Mouse (Mus musculus) stomach, embryonic 15.5 days (tissue): ENCODE results near the gene Slc25a4. TPM values are rescaled to one million over a fixed set of nuclear protein-coding genes. Genes with fewer than 3 reads are reported as not detected.
A peak's percentile ranks its signal among the peaks of the same experiment; 100 is the strongest.

ENCODE experiments used
- ATAC-seq: fragments of 200-750 bp; cut with Nextera tagmentation; 2 replicates; pipeline ENCODE4 v1.8.0; 2017; ENCODE audit warnings: low read depth, moderate number of reproducible peaks, moderate TSS enrichment; ENCODE audit not compliant: insufficient read depth, low FRiP score
- H3K27ac ChIP-seq: fragments of 300-500 bp; sonication (generic); 2 replicates; pipeline ENCODE4 v1.5.1; 2015; ENCODE audit warnings: mild to moderate bottlenecking, inconsistent platforms
- H3K27me3 ChIP-seq: fragments of 300-500 bp; sonication (generic); replicated peaks from 2 replicates; pipeline ENCODE4 v1.6.1; 2015; ENCODE audit warnings: inconsistent platforms
- H3K36me3 ChIP-seq: fragments of 300-500 bp; sonication (generic); 2 replicates; pipeline ENCODE4 v1.6.1; 2015; ENCODE audit warnings: inconsistent platforms
- H3K4me1 ChIP-seq: fragments of 300-500 bp; sonication (generic); 2 replicates; pipeline ENCODE4 v1.6.1; 2015; ENCODE audit warnings: inconsistent platforms
- H3K4me2 ChIP-seq: fragments of 300-500 bp; sonication (generic); 2 replicates; pipeline ENCODE4 v1.6.1; 2015; ENCODE audit warnings: mild to moderate bottlenecking, inconsistent platforms
- H3K4me3 ChIP-seq: fragments of 300-500 bp; sonication (generic); replicated peaks from 2 replicates; pipeline ENCODE4 v1.5.1; 2015; ENCODE audit warnings: inconsistent platforms
- H3K9ac ChIP-seq: fragments of 300-500 bp; sonication (generic); 2 replicates; pipeline ENCODE4 v1.6.1; 2015; ENCODE audit warnings: inconsistent platforms
- H3K9me3 ChIP-seq: fragments of 300-500 bp; sonication (generic); 2 replicates; pipeline ENCODE4 v1.6.1; 2016; ENCODE audit warnings: inconsistent platforms
- WGBS: fragments of 180-500 bp; shearing (Covaris S2); methylation state at CpG from one replicate; pipeline ENCODE4 v1.1.7; 2015; 5-methylcytosine and 5-hydroxymethylcytosine counted together
- polyA plus RNA-seq: library from polyadenylated mRNA; unstranded; fragments of >200 nt; fragmentation: Nextera tagmentation; extraction: Ambion mirVana; gene quantifications from 2 replicates; pipeline ENCODE4 v1.2.1, GENCODE M21; 2015

Slc25a4 gene
- polyA plus RNA-seq, 1 experiment from 2014 or later: 404 TPM

GRCm38 (mm10) chr8:46226622-46227021 lies 15.5 kb upstream of the Slc25a4 start:
- no peaks in the 10 kb centered on the region for H3K9me3 ChIP-seq
- H3K36me3 ChIP-seq: no peaks in the 10 kb centered on the region
- H3K27ac ChIP-seq: no peak overlapping the region
- H3K4me1 ChIP-seq: no peaks in the 10 kb centered on the region
- H3K4me3 ChIP-seq: no peak overlapping the region
- WGBS: 63% methylated on average over 5 of the region's 5 CpGs
- no peak overlapping the region for H3K4me2 ChIP-seq
- H3K27me3 ChIP-seq: no peaks in the 10 kb centered on the region
- no peak for ATAC-seq
- H3K9ac ChIP-seq: no peak overlapping the region

DNA sequence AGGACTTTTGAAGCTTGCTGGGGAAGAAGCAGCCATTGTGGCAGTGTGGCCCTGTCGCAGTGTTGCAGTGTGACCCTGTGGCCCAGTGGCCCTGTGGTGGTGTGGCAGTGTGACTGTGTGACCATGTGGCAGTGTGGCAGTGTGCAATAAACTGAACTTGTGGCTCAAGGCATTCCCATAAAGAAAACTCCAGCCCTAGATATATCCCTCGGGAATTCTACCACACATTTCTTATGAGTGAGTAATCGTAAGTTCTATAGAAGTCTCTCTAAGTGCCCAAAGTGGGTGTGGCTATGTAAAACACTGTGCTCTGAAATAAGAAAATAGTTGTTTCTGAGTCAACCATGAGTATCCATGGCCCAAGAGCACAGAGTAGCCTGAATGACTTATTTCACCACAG lies 14.4 kb upstream of the Slc25a4 start:
- Histone ChIP-seq H3K9me3 (no peaks in the 10 kb centered on the region), H3K4me2 (no peak overlapping the region), H3K9ac (no peak overlapping the region), H3K27ac (no peak overlapping the region), H3K36me3 (no peaks in the 10 kb centered on the region), H3K4me1 (no peaks in the 10 kb centered on the region), H3K27me3 (no peaks in the 10 kb centered on the region), H3K4me3 (no peak overlapping the region)
- 64% methylated on average over 3 of the region's 3 CpGs for WGBS
- no peak for ATAC-seq

GRCm38 (mm10) chr8:46220566-46220965 lies 9.5 kb upstream of the Slc25a4 start:
- ATAC-seq: no peak
- Histone ChIP-seq H3K4me1 (peaks cover 3% of the 10 kb centered on the region; the same call in 1 of the 2 replicates), H3K4me2 (no peak overlapping the region), H3K36me3 (no peaks in the 10 kb centered on the region), H3K27me3 (no peaks in the 10 kb centered on the region), H3K27ac (no peak overlapping the region), H3K9ac (no peak overlapping the region), H3K9me3 (no peaks in the 10 kb centered on the region), H3K4me3 (no peak overlapping the region)
- WGBS: 79% methylated on average over 3 of the region's 3 CpGs

- peak overlapping the region; percentile 22; the same call in 1 of the 2 replicates for H3K9ac ChIP-seq
- H3K9me3 ChIP-seq: no peaks in the 10 kb centered on the region
- H3K4me3 ChIP-seq: peak overlapping the region; percentile 39
- H3K4me2 ChIP-seq: peak overlapping the region; percentile 69
- H3K36me3 ChIP-seq: no peaks in the 10 kb centered on the region
- no peak overlapping the region for H3K27ac ChIP-seq
- WGBS: 2% methylated on average over 14 of the region's 14 CpGs
- peaks cover 3% of the 10 kb centered on the region; the same call in 1 of the 2 replicates for H3K4me1 ChIP-seq
- H3K27me3 ChIP-seq: no peaks in the 10 kb centered on the region
- peak; percentile 77; the same call in 1 of the 2 replicates for ATAC-seq
Measured at GRCm38 (mm10) chr8:46216838-46217237, 5.8 kb upstream of the Slc25a4 start.

GRCm38 (mm10) chr8:46213971-46214480 lies 2.9 kb upstream of the Slc25a4 start:
- Histone ChIP-seq H3K27me3 (no peaks in the 10 kb centered on the region), H3K27ac (no peak overlapping the region), H3K4me1 (peaks cover 13% of the 10 kb centered on the region), H3K9me3 (no peaks in the 10 kb centered on the region), H3K4me2 (no peak overlapping the region), H3K9ac (no peak overlapping the region), H3K36me3 (no peaks in the 10 kb centered on the region), H3K4me3 (no peak overlapping the region)
- no peak for ATAC-seq
- 72% methylated on average over 2 of the region's 2 CpGs for WGBS

DNA sequence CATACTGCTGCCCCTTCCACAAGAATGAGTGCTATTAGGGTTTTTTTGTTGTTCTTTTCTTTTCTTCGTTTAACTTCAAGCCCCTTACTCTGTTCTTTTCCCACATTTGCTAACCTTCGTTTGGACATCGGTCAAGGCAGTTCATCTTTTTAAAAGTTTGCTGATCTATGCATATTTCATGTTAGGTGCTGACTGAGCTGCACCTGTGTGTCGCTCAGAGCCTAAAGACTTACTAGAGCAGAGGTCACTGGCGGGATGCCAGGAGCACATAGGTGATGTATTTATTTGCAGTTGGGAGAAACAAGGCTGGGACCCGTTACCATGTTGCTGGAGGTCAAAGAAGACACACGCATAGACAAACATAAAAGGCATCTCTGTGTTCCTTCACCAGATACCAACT lies 1.1 kb upstream of the Slc25a4 start:
- no peak overlapping the region for H3K4me2 ChIP-seq
- 51% methylated on average over 7 of the region's 7 CpGs for WGBS

DNA sequence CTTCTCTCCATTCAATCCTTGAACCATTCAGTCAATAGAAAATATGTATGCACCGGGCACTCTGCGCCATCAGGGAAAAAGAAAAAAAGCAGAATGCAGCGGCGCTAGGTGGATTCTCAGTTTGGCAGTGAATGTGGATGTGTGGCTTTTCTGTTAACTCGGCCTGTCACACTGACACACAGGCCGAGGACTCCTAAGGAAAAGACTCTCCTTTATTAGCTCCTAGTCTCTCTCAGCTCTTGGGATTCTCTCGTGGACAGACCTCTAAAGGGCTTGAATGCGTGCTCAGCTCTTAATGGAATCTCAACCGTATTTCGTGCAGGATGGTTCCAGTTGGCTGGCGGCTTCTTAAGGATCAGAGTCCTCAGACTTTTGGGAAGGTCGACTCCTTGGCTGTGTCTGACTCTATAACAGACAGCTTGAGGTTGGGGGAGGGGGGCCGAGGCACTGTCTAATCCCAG lies 557 bp upstream of the Slc25a4 start:
- peak overlapping the region; percentile 78; the same call in 1 of the 2 replicates for H3K9ac ChIP-seq
- H3K27ac ChIP-seq: peak overlapping the region; percentile 96
- peaks cover 9% of the 10 kb centered on the region for H3K36me3 ChIP-seq
- H3K4me1 ChIP-seq: peaks cover 19% of the 10 kb centered on the region
- no peaks in the 10 kb centered on the region for H3K27me3 ChIP-seq
- H3K9me3 ChIP-seq: no peaks in the 10 kb centered on the region
- peak overlapping the region; percentile 84 for H3K4me3 ChIP-seq
- WGBS: 11% methylated on average over 13 of the region's 13 CpGs
- H3K4me2 ChIP-seq: peak overlapping the region; percentile 75
- ATAC-seq: no peak

More for the DNA sequence above, 1.1 kb upstream of the Slc25a4 start:
- H3K27ac ChIP-seq: no peak overlapping the region
- H3K36me3 ChIP-seq: peaks cover 6% of the 10 kb centered on the region
- ATAC-seq: no peak
- H3K4me1 ChIP-seq: peaks cover 22% of the 10 kb centered on the region
- H3K9ac ChIP-seq: no peak overlapping the region
- no peaks in the 10 kb centered on the region for H3K27me3 ChIP-seq
- no peak overlapping the region for H3K4me3 ChIP-seq
- H3K9me3 ChIP-seq: no peaks in the 10 kb centered on the region

GRCm38 (mm10) chr8:46209057-46209456 lies 2.0 kb downstream of the Slc25a4 start:
- H3K27me3 ChIP-seq: no peaks in the 10 kb centered on the region
- no peak overlapping the region for H3K27ac ChIP-seq
- H3K4me2 ChIP-seq: peak overlapping the region; percentile 75
- H3K36me3 ChIP-seq: peaks cover 26% of the 10 kb centered on the region
- 79% methylated on average over 15 of the region's 15 CpGs for WGBS
- H3K4me3 ChIP-seq: peak overlapping the region; percentile 19
- H3K9ac ChIP-seq: no peak overlapping the region; the same call in 1 of the 2 replicates
- H3K4me1 ChIP-seq: peaks cover 19% of the 10 kb centered on the region
- no peaks in the 10 kb centered on the region for H3K9me3 ChIP-seq
- no peak for ATAC-seq

DNA sequence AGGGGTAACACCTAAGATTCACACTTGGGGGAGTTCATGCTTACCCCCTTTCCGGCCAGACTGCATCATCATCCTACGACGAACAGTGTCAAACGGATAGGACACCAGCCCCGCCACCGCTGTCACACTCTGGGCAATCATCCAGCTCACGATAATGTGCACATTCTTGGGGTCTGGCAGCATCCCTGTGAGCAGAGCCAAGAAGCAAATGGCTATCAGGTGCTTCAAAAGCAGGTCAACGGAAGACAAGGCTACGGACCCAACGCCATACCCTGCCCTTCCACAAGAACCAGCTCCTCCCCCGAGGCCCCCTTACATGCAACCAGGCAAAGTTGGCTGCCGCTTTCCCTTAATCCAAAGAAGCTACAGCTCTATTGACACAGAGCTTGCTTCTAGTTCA lies 2.7 kb downstream of the Slc25a4 start:
- Histone ChIP-seq H3K36me3 (peaks cover 26% of the 10 kb centered on the region), H3K27ac (no peak overlapping the region), H3K9me3 (no peaks in the 10 kb centered on the region), H3K27me3 (no peaks in the 10 kb centered on the region), H3K9ac (no peak overlapping the region), H3K4me1 (peaks cover 19% of the 10 kb centered on the region), H3K4me2 (peak overlapping the region; percentile 75; the same call in 1 of the 2 replicates), H3K4me3 (peak overlapping the region; percentile 19)
- ATAC-seq: no peak
- 73% methylated on average over 12 of the region's 12 CpGs for WGBS

GRCm38 (mm10) chr8:46206107-46206506 lies 5.0 kb downstream of the Slc25a4 start:
- H3K9me3 ChIP-seq: no peaks in the 10 kb centered on the region
- no peak overlapping the region for H3K4me3 ChIP-seq
- no peak for ATAC-seq
- no peaks in the 10 kb centered on the region for H3K27me3 ChIP-seq
- H3K9ac ChIP-seq: no peak overlapping the region
- no peak overlapping the region for H3K4me2 ChIP-seq
- H3K36me3 ChIP-seq: peaks cover 26% of the 10 kb centered on the region
- 84% methylated on average over 6 of the region's 6 CpGs for WGBS
- H3K4me1 ChIP-seq: peaks cover 19% of the 10 kb centered on the region
- no peak overlapping the region for H3K27ac ChIP-seq

DNA sequence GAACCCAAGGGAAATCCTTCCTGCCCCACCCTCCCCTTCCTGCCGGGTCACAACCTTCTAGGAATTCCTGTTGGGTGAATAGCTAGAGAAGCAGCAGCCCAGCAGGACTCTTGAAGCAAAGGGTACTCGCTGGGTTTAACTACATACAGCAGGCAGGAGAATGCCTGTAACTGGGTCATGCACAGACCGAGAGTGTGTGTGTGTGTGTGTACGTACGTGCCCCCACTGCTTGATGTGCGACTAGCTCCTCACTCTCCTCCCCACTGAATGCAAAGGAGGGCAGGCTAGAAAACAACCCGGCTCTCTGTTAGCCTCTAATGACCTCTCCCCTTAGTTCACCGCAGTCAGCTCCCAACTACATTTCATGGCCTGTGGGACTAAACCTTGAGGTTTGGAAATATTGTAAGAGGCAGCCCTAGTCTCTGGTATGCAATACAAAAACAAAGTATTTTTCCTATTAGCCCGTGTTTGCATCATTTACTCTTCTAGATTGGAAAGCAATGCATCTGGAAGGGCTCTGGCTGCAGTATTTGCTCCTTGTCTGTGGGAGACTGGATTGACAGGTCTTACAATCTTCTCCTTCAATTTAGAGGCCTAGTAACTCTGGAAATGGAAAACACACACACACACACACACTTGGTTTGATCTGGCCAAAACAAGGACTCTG lies 6.0 kb downstream of the Slc25a4 start:
- Histone ChIP-seq H3K27ac (no peak overlapping the region), H3K27me3 (no peaks in the 10 kb centered on the region), H3K4me3 (no peak overlapping the region), H3K36me3 (peaks cover 26% of the 10 kb centered on the region), H3K4me2 (no peak overlapping the region), H3K9ac (no peak overlapping the region), H3K9me3 (no peaks in the 10 kb centered on the region), H3K4me1 (peaks cover 19% of the 10 kb centered on the region)
- ATAC-seq: no peak
- WGBS: 80% methylated on average over 9 of the region's 9 CpGs

DNA sequence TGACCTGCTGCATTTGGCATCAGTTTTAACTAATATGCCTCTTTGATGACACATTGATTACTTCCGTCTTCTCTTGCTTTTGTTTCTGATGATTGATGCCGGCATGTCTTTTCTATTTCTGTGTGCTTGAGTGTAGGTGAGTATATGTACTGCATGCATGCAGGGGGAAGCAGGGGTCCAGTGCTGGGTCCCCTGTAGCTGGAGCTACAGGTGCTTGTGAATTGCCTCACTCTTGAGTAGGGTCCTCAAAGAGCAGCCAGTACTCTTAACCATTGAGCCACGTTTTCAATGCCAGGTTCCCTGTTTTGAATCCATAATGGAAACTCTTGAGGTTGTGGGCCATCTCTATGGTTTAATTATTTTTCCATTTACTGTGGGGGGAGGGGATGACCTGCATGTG lies 6.8 kb downstream of the Slc25a4 start:
- Histone ChIP-seq H3K4me3 (no peak overlapping the region), H3K27ac (no peak overlapping the region), H3K9me3 (no peaks in the 10 kb centered on the region), H3K4me2 (no peak overlapping the region), H3K36me3 (peaks cover 26% of the 10 kb centered on the region), H3K4me1 (peaks cover 12% of the 10 kb centered on the region), H3K27me3 (no peaks in the 10 kb centered on the region), H3K9ac (no peak overlapping the region; the same call in 1 of the 2 replicates)
- 86% methylated on average over 3 of the region's 3 CpGs for WGBS
- no peak for ATAC-seq
